Mouse (Mus musculus) heart, embryonic 14.5 days (tissue): Measurements from ENCODE around the gene Uspl1. TPM values are rescaled to one million over a fixed set of nuclear protein-coding genes. Genes with fewer than 3 reads are reported as not detected.

Experiments used
- ATAC-seq: fragments of 200-750 bp; cut with Nextera tagmentation; 2 replicates; pipeline ENCODE4 v1.8.0; 2017; ENCODE audit warnings: low read depth, moderate TSS enrichment; ENCODE audit not compliant: insufficient number of reproducible peaks, insufficient read depth, low FRiP score
- H3K27ac ChIP-seq, 2 experiments: fragments of 200-500 bp in 1 of 2; fragments of 300-500 bp in 1 of 2; sonication (generic) in 1 of 2; replicated peaks in 1 of 2; 2 replicates each; pipeline ENCODE4 v1.5.1; 2012 to 2014; ENCODE audit warnings: low read depth in 2 of 2, low read length in 2 of 2, control low read depth in 1 of 2, mild to moderate bottlenecking in 1 of 2, mixed read lengths in 1 of 2; ENCODE audit not compliant: control insufficient read depth in 1 of 2, insufficient read depth in 1 of 2
- H3K27me3 ChIP-seq: fragments of 300-500 bp; sonication (generic); 2 replicates; pipeline ENCODE4 v1.6.1; 2014; ENCODE audit warnings: mild to moderate bottlenecking, low read length, control low read depth; ENCODE audit not compliant: control insufficient read depth, insufficient read depth
- H3K36me3 ChIP-seq: fragments of 300-500 bp; sonication (generic); 2 replicates; pipeline ENCODE4 v1.6.1; 2014; ENCODE audit warnings: mild to moderate bottlenecking, control low read depth, low read length, mixed read lengths; ENCODE audit not compliant: control insufficient read depth, insufficient read depth
- H3K4me1 ChIP-seq, 2 experiments: fragments of 200-500 bp in 1 of 2; fragments of 300-500 bp in 1 of 2; sonication (generic) in 1 of 2; 2 replicates each; pipeline ENCODE4 v1.6.1; 2012 to 2014; ENCODE audit warnings: low read length in 2 of 2, control low read depth in 1 of 2, mixed read lengths in 1 of 2; ENCODE audit not compliant: control insufficient read depth in 2 of 2, insufficient read depth in 2 of 2
- H3K4me2 ChIP-seq: fragments of 300-500 bp; sonication (generic); 2 replicates; pipeline ENCODE4 v1.6.1; 2014; ENCODE audit warnings: mild to moderate bottlenecking, low read length
- H3K4me3 ChIP-seq, 2 experiments: fragments of 200-500 bp in 1 of 2; fragments of 300-500 bp in 1 of 2; sonication (generic) in 1 of 2; 2 replicates each; pipeline ENCODE4 v1.5.1; 2012 to 2014; ENCODE audit warnings: low read length in 2 of 2, mild to moderate bottlenecking in 2 of 2, control low read depth in 1 of 2, low read depth in 1 of 2, moderate library complexity in 1 of 2; ENCODE audit not compliant: control insufficient read depth in 1 of 2, insufficient read depth in 1 of 2
- H3K9ac ChIP-seq: fragments of 300-500 bp; sonication (generic); 2 replicates; pipeline ENCODE4 v1.6.1; 2014; ENCODE audit warnings: mild to moderate bottlenecking, low read length
- H3K9me3 ChIP-seq: fragments of 300-500 bp; sonication (generic); 2 replicates; pipeline ENCODE4 v1.6.1; 2016; ENCODE audit warnings: low read length, control low read depth; ENCODE audit not compliant: control insufficient read depth
- WGBS: fragments of 180-500 bp; shearing (Covaris S2); extraction: QIAGEN DNeasy Blood & Tissue Kit; methylation state at CpG from one replicate; pipeline ENCODE4 v1.1.7; 2014; 5-methylcytosine and 5-hydroxymethylcytosine counted together
- polyA plus RNA-seq: library from polyadenylated mRNA; unstranded; fragments of >200 nt; fragmentation: Nextera tagmentation; extraction: Ambion mirVana; gene quantifications from 2 replicates; pipeline ENCODE4 v1.2.1, GENCODE M21; 2014

Gene Uspl1
- polyA plus RNA-seq, 1 experiment from 2014 or later = 35.2 TPM

DNA sequence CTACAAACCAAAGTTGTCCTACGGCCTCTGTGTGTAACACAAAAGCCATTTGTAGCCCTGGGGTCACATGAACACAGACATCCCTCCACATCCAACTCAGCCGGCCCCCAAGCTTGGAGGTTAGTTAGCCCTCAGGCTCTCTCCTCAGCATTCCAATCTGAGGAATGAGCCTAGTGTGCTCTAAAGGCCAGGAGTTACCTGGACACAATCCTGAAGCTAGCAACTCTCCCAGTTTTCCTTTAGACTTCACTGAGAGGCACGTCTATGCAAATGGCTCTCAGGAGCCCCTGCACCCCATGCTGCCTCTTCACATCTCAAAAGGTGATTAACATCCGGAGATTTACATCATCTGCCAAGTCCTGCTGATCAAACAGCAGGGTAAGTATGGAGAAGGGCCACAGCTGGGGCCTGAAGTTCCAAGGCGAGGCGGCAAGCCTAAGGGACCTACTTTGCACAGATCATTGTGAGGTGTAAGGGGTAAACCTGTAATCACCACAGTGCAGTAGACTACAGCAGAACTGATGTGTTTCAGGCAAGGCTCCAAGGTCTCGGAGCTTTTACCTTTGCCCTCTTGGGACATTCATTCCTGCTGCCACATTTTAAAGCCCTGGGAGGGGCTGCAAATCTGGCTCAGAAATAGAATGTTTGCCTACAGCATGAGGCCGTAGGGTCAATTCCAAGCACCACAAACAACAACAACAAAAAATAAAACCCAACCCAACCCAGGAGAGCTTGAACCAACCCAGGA lies 13.1 kb upstream of the Uspl1 start:
- WGBS = 63% methylated on average over 8 of the region's 8 CpGs
- no peak overlapping the region for H3K9ac ChIP-seq
- no peak for ATAC-seq
- no peaks in the 10 kb centered on the region for H3K36me3 ChIP-seq
- H3K4me3 ChIP-seq = no peak overlapping the region
- no peak overlapping the region for H3K27ac ChIP-seq
- H3K4me2 ChIP-seq = no peak overlapping the region
- no peaks in the 10 kb centered on the region for H3K4me1 ChIP-seq
- no peaks in the 10 kb centered on the region for H3K9me3 ChIP-seq
- no peaks in the 10 kb centered on the region for H3K27me3 ChIP-seq

DNA sequence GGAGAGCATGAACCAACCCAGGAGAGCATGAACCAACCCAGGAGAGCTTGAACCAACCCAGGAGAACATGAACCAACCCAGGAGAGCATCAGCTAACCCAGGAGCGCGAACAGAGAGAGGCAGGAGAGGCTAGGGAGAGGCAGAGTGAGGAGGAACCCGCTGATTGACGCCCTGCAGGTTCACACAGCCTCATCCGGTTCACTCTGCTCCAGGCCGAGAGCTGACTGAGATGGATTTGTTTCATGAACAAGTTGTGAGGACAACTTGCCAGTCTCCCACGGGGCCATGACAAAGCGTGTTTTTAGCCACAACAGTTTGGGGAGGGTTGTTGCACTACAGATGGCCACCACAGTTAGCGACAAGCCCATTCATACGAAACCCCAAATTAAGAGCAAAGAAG lies 11.9 kb upstream of the Uspl1 start:
- no peak overlapping the region for H3K9ac ChIP-seq
- no peak overlapping the region for H3K27ac ChIP-seq
- no peaks in the 10 kb centered on the region for H3K9me3 ChIP-seq
- no peaks in the 10 kb centered on the region for H3K36me3 ChIP-seq
- H3K4me1 ChIP-seq = no peaks in the 10 kb centered on the region
- 46% methylated on average over 10 of the region's 10 CpGs for WGBS
- no peak overlapping the region for H3K4me2 ChIP-seq
- H3K4me3 ChIP-seq = no peak overlapping the region
- no peak for ATAC-seq
- no peaks in the 10 kb centered on the region for H3K27me3 ChIP-seq

DNA sequence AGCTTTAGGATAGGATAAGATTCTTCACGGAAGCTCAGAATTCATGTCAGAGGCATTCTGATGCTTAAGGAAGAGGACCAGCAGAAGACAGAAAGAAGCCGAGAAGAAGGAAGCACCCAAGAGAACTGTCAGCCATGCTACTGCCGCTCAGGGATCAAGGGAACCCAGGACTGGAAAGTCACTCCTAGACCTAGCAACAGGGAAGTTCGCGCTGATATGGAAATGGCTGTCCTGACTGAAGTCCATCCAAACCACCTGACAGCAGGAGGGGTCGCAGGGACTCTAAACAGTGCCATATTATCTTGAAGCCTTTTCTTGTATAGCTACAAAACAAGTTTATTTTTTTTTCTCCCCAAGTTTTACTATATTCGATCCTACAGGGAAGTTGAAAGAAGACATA lies 9.6 kb upstream of the Uspl1 start:
- no peaks in the 10 kb centered on the region for H3K4me1 ChIP-seq
- no peaks in the 10 kb centered on the region for H3K27me3 ChIP-seq
- WGBS = 85% methylated on average over 7 of the region's 7 CpGs
- H3K36me3 ChIP-seq = no peaks in the 10 kb centered on the region
- H3K9me3 ChIP-seq = no peaks in the 10 kb centered on the region
- no peak overlapping the region for H3K9ac ChIP-seq
- no peak overlapping the region for H3K27ac ChIP-seq
- H3K4me2 ChIP-seq = no peak overlapping the region
- H3K4me3 ChIP-seq = no peak overlapping the region
- ATAC-seq = no peak

DNA sequence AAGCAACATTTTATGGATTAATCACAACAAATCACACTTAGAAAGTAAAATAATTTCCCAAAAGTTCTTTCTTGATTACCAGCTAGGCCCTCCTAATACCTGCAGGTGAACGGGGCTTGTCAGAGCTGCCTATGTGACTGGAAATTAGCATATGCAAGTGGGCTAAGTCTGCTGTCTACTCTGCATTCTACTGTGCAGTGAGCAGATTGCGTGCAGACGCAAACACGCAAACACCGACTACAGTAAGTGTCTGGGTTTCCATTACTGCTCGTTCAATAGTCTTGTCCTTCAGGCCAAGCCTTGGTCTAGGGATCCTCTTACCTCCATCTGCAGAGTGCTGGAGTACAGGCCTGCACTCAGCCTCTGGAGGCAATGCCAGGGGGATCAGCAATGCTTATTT lies 8.4 kb upstream of the Uspl1 start:
- Histone ChIP-seq H3K36me3 (no peaks in the 10 kb centered on the region), H3K4me2 (no peak overlapping the region), H3K27ac (no peak overlapping the region), H3K9me3 (no peaks in the 10 kb centered on the region), H3K4me3 (no peak overlapping the region), H3K9ac (no peak overlapping the region), H3K27me3 (no peaks in the 10 kb centered on the region), H3K4me1 (no peaks in the 10 kb centered on the region)
- WGBS = 94% methylated on average over 6 of the region's 6 CpGs
- ATAC-seq = no peak

DNA sequence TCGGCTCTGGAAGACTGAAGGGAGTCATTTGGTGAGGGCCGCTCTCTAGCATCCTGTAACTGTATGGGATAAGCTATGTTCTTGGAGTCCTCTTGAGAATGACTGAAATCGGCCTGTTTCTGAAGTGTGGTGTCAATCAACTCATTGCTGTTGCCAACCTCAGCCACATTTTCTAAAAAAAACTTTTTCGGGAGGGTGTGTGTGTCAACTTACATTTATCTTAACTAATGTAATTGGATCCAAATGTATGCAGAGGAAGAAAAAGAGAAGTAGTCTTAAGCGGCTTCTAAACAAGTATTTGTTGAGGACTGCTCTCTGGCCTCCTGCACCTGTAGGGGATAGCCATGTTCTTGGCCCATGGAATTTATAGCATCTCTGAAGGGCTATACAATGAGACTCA lies 6.1 kb upstream of the Uspl1 start:
- peaks cover 0 to 6% of the 10 kb centered on the region in 2 experiments; a peak in 2 of 4 replicates for H3K4me1 ChIP-seq
- no peak overlapping the region for H3K4me3 ChIP-seq
- no peak for ATAC-seq
- H3K9me3 ChIP-seq = no peaks in the 10 kb centered on the region
- no peaks in the 10 kb centered on the region for H3K36me3 ChIP-seq
- no peak overlapping the region for H3K9ac ChIP-seq
- no peak overlapping the region for H3K4me2 ChIP-seq
- H3K27me3 ChIP-seq = no peaks in the 10 kb centered on the region
- no peak overlapping the region for H3K27ac ChIP-seq
- 78% methylated on average over 5 of the region's 5 CpGs for WGBS

DNA sequence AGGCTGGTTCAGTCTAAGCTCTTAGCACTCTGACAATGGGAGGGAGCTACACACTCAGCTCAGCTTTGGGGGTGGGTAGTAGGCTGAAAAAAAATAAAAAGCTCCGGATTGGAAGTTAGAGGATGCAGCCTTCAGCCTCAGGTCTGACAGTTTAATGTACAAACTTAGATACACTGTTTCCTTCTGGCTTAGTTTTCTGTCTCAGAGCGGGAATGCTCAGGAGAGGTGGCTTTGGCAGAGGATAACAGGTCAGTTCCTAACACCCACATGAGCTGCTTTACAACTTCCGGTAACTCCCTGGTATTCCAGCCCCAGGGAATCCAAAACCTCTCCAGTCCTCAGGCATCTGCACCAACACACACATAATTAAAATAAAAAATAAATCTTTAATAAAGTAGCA lies 4.3 kb upstream of the Uspl1 start:
- Histone ChIP-seq H3K36me3 (no peaks in the 10 kb centered on the region), H3K4me3 (no peak overlapping the region), H3K4me2 (no peak overlapping the region), H3K27ac (no peak overlapping the region), H3K9me3 (no peaks in the 10 kb centered on the region), H3K9ac (no peak overlapping the region), H3K27me3 (no peaks in the 10 kb centered on the region), H3K4me1 (peaks cover 0 to 6% of the 10 kb centered on the region in 2 experiments; a peak in 2 of 4 replicates)
- ATAC-seq = no peak
- WGBS = 75% methylated on average over 3 of the region's 3 CpGs

DNA sequence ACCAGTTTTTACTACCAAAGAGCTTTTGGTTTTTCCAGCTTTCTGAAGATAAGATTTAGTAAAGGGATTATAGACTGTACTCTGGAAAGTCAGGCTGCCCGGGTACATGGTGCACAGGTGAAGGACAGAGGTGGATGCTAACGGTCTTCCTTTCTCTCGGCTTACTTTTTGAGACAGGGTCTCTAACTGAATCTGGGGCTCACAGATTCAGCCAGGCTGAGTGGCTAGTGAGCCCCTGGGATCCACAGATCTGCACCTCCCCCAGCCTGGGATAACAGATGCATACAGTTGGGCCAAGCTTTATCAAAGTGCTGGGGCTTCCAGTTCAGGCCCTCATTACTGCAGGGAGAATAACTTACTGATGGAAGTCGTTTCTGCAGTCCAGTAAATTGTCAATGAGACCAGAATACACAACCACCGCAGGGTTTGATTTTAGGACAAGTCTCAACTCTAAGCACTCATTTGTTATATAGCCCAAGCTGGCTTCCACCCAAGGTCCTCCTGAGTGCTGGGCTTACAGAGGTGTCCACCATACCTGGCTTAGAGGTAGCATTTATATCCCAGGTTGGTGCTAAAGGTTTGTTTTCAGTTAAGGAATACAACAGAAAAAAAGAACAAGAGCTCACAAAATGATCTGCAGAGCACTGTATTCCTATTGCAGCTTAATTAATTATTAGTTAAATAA lies 1.8 kb upstream of the Uspl1 start:
- no peak for ATAC-seq
- Histone ChIP-seq H3K27ac (no peak overlapping the region), H3K4me2 (no peak overlapping the region), H3K36me3 (0 out of 2 replicates have a peak, but pooled peaks cover under 1% of the 10 kb centered on the region), H3K27me3 (no peaks in the 10 kb centered on the region), H3K9me3 (no peaks in the 10 kb centered on the region), H3K9ac (no peak overlapping the region), H3K4me1 (peaks cover 0 to 16% of the 10 kb centered on the region in 2 experiments; a peak in 3 of 4 replicates), H3K4me3 (no peak overlapping the region)
- WGBS = 79% methylated on average over 5 of the region's 5 CpGs
